Mouse (Mus musculus) spleen, adult 2 months (tissue): ENCODE measurements around the gene Enpep.

Experiments used
- CTCF ChIP-seq: fragments of 200-500 bp; IDR thresholded peaks from 2 replicates; pipeline ENCODE4 v1.5.1; 2011; ENCODE audit warnings: mild to moderate bottlenecking, inconsistent platforms; ENCODE audit not compliant: insufficient read depth, insufficient read length, insufficient replicate concordance; ENCODE audit errors: extremely low read depth
- POLR2A ChIP-seq: fragments of 200-500 bp; IDR thresholded peaks from 2 replicates; pipeline ENCODE4 v1.6.1; 2011; ENCODE audit warnings: low read depth, low read length, inconsistent platforms

GRCm38 (mm10) chr3:129308876-129309275 is 23.6 kb downstream of the Enpep start:
- TF ChIP-seq CTCF (no peak), POLR2A (no peak)
